Mouse (Mus musculus): ENCODE results near the gene Elof1. TPM values are rescaled to one million over a fixed set of nuclear protein-coding genes. Genes with fewer than 3 reads are reported as not detected.

The Elof1 gene
- 108 and 120 TPM in 2 replicates for polyA plus RNA-seq (2012; rRNA removed)

- 0 out of 2 replicates have a peak within 1 kb of the TSS, but pooled peaks have one; percentile 1 for H3K27ac ChIP-seq (ENCODE audit: insufficient read depth, low read depth, low read length)
- WGBS = under 1% methylated on average over 52 of the region's 52 CpGs
- peaks cover 5% of the 10 kb centered on the region for H3K4me1 ChIP-seq (ENCODE audit: control insufficient read depth, insufficient read depth, insufficient read length, low read length)
- H3K4me3 ChIP-seq (ENCODE audit: low read depth, low read length) = peak within 1 kb of the TSS; percentile 91
- H3K36me3 ChIP-seq (ENCODE audit: control insufficient read depth, insufficient read depth, low read length) = peaks cover 18% of the 10 kb centered on the region
- H3K27me3 ChIP-seq (ENCODE audit: control insufficient read depth, insufficient read depth, low read length) = no peaks in the 10 kb centered on the region
- TF ChIP-seq CTCF (IDR thresholded peaks at IDR 0.05; ENCODE audit: extremely low read depth, insufficient read length, insufficient replicate concordance, low read depth, low read length) = no peak
- peak; percentile 61 for TF ChIP-seq POLR2A (IDR thresholded peaks at IDR 0.05; ENCODE audit: low read depth, low read length)
Measured at GRCm38 (mm10) chr9:22116740-22117426, at the start of gene Elof1. Gene Elof1, minus strand, starts transcription at chr9:22117172.

- 90% methylated on average over 10 of the region's 10 CpGs for WGBS
- Histone ChIP-seq H3K4me3 (ENCODE audit: low read depth, low read length) (no peak overlapping the region), H3K27ac (ENCODE audit: insufficient read depth, low read depth, low read length) (no peak overlapping the region), H3K36me3 (ENCODE audit: control insufficient read depth, insufficient read depth, low read length) (no peaks in the 10 kb centered on the region), H3K4me1 (ENCODE audit: control insufficient read depth, insufficient read depth, insufficient read length, low read length) (peaks cover 9% of the 10 kb centered on the region), H3K27me3 (ENCODE audit: control insufficient read depth, insufficient read depth, low read length) (no peaks in the 10 kb centered on the region)
- TF ChIP-seq CTCF (IDR thresholded peaks at IDR 0.05; ENCODE audit: extremely low read depth, insufficient read length, insufficient replicate concordance, low read depth, low read length) (no peak), POLR2A (IDR thresholded peaks at IDR 0.05; ENCODE audit: low read depth, low read length) (no peak)
Measured at GRCm38 (mm10) chr9:22166686-22167085, 49.7 kb upstream of the Elof1 start.

- TF ChIP-seq CTCF (IDR thresholded peaks at IDR 0.05; ENCODE audit: extremely low read depth, insufficient read length, insufficient replicate concordance, low read depth, low read length) (no peak), POLR2A (IDR thresholded peaks at IDR 0.05; ENCODE audit: low read depth, low read length) (no peak)
- H3K4me1 ChIP-seq (ENCODE audit: control insufficient read depth, insufficient read depth, insufficient read length, low read length) = peaks cover 14% of the 10 kb centered on the region
- H3K4me3 ChIP-seq (ENCODE audit: low read depth, low read length) = no peak overlapping the region
- no peaks in the 10 kb centered on the region for H3K36me3 ChIP-seq (ENCODE audit: control insufficient read depth, insufficient read depth, low read length)
- no peaks in the 10 kb centered on the region for H3K27me3 ChIP-seq (ENCODE audit: control insufficient read depth, insufficient read depth, low read length)
- H3K27ac ChIP-seq (ENCODE audit: insufficient read depth, low read depth, low read length) = no peak overlapping the region
- WGBS = 73% methylated on average over 6 of the region's 6 CpGs
Measured at GRCm38 (mm10) chr9:22165964-22166363, 49.0 kb upstream of the Elof1 start.

GRCm38 (mm10) chr9:22164711-22165668 lies 48.0 kb upstream of the Elof1 start:
- H3K27me3 ChIP-seq (ENCODE audit: control insufficient read depth, insufficient read depth, low read length) = no peaks in the 10 kb centered on the region
- TF ChIP-seq CTCF (IDR thresholded peaks at IDR 0.05; ENCODE audit: extremely low read depth, insufficient read length, insufficient replicate concordance, low read depth, low read length) (no peak), POLR2A (IDR thresholded peaks at IDR 0.05; ENCODE audit: low read depth, low read length) (no peak)

GRCm38 (mm10) chr9:22162912-22163311 lies 45.9 kb upstream of the Elof1 start:
- WGBS = 90% methylated on average over 7 of the region's 7 CpGs
- TF ChIP-seq CTCF (IDR thresholded peaks at IDR 0.05; ENCODE audit: extremely low read depth, insufficient read length, insufficient replicate concordance, low read depth, low read length) (no peak), POLR2A (IDR thresholded peaks at IDR 0.05; ENCODE audit: low read depth, low read length) (no peak)

More at GRCm38 (mm10) chr9:22164711-22165668, 48.0 kb upstream of the Elof1 start:
- Histone ChIP-seq H3K4me3 (ENCODE audit: low read depth, low read length) (peak overlapping the region; percentile 79), H3K36me3 (ENCODE audit: control insufficient read depth, insufficient read depth, low read length) (no peaks in the 10 kb centered on the region), H3K4me1 (ENCODE audit: control insufficient read depth, insufficient read depth, insufficient read length, low read length) (peaks cover 14% of the 10 kb centered on the region), H3K27ac (ENCODE audit: insufficient read depth, low read depth, low read length) (no peak overlapping the region)
- WGBS = 7% methylated on average over 53 of the region's 54 CpGs

GRCm38 (mm10) chr9:22162305-22162704 lies 45.3 kb upstream of the Elof1 start:
- Histone ChIP-seq H3K27me3 (ENCODE audit: control insufficient read depth, insufficient read depth, low read length) (no peaks in the 10 kb centered on the region), H3K27ac (ENCODE audit: insufficient read depth, low read depth, low read length) (no peak overlapping the region; the same call in 1 of the 2 replicates), H3K36me3 (ENCODE audit: control insufficient read depth, insufficient read depth, low read length) (no peaks in the 10 kb centered on the region), H3K4me1 (ENCODE audit: control insufficient read depth, insufficient read depth, insufficient read length, low read length) (peaks cover 19% of the 10 kb centered on the region), H3K4me3 (ENCODE audit: low read depth, low read length) (no peak overlapping the region)
- TF ChIP-seq CTCF (IDR thresholded peaks at IDR 0.05; ENCODE audit: extremely low read depth, insufficient read length, insufficient replicate concordance, low read depth, low read length) (no peak), POLR2A (IDR thresholded peaks at IDR 0.05; ENCODE audit: low read depth, low read length) (no peak)
- WGBS = 64% methylated on average over 9 of the region's 9 CpGs

More at GRCm38 (mm10) chr9:22162912-22163311, 45.9 kb upstream of the Elof1 start:
- no peaks in the 10 kb centered on the region for H3K36me3 ChIP-seq (ENCODE audit: control insufficient read depth, insufficient read depth, low read length)
- H3K27ac ChIP-seq (ENCODE audit: insufficient read depth, low read depth, low read length) = no peak overlapping the region
- peaks cover 14% of the 10 kb centered on the region for H3K4me1 ChIP-seq (ENCODE audit: control insufficient read depth, insufficient read depth, insufficient read length, low read length)
- H3K4me3 ChIP-seq (ENCODE audit: low read depth, low read length) = no peak overlapping the region
- no peaks in the 10 kb centered on the region for H3K27me3 ChIP-seq (ENCODE audit: control insufficient read depth, insufficient read depth, low read length)
